In genomic region chr17:26575786-26576690, GRCm38 (mm10) we compare ENCODE assay signal across 14 mouse cellular contexts. TPM values are rescaled to one million over a fixed set of nuclear protein-coding genes. Genes with fewer than 3 reads are reported as not detected.
DNase-seq lines count a peak whose midpoint lies in the region; ATAC-seq and TF ChIP-seq lines count a peak whose summit lies in the region.
"Had no signal": no experiment of that assay in that cellular context is flagged by ENCODE, and none has a peak within 500 bp of the region (broad histone marks: within the 10 kb centered on the region; RNA-seq: fewer than 3 reads in every experiment).

No protein-coding gene starts in this region.

- H3K4me2 ChIP-seq in heart, embryonic 11.5 days = no peak overlapping the region
- peak overlapping the region; percentile 2; the same call in 1 of the 2 replicates for H3K4me2 ChIP-seq in liver, embryonic 12.5 days
- H3K4me2 ChIP-seq in liver, postnatal 0 days (ENCODE audit: low read depth, low read length) = no peak overlapping the region
- H3K4me2 ChIP-seq in kidney, embryonic 15.5 days = no peak overlapping the region
- H3K4me2 ChIP-seq: midbrain, embryonic 11.5 days; neural tube, embryonic 12.5 days; stomach, embryonic 15.5 days had no signal

- no peak for TF ChIP-seq EP300 in liver, postnatal 0 days (IDR thresholded peaks at IDR 0.05; ENCODE audit: low read depth)

- H3K4me3 ChIP-seq in heart, embryonic 11.5 days (ENCODE audit: low read depth, low read length) = no peak overlapping the region
- H3K4me3 ChIP-seq in liver, embryonic 12.5 days = no peak overlapping the region
- no peak overlapping the region for H3K4me3 ChIP-seq in liver, postnatal 0 days (ENCODE audit: low read depth, low read length)
- no peak overlapping the region for H3K4me3 ChIP-seq in cortical plate, adult 2 months (ENCODE audit: insufficient read depth, low read length)
- H3K4me3 ChIP-seq in olfactory bulb, adult 2 months (ENCODE audit: insufficient read depth, low read depth, low read length) = no peak overlapping the region
- H3K4me3 ChIP-seq in kidney, embryonic 15.5 days (replicated peaks) = no peak overlapping the region
- H3K4me3 ChIP-seq: forebrain, embryonic 10.5 days; neural tube, embryonic 12.5 days; stomach, embryonic 15.5 days had no signal

- WGBS in heart, embryonic 11.5 days (ENCODE audit: insufficient replicate concordance) = 68% methylated on average over 12 of the region's 12 CpGs
- WGBS in liver, embryonic 12.5 days (ENCODE audit: insufficient replicate concordance) = 56% methylated on average over 12 of the region's 12 CpGs
- 71% methylated on average over 12 of the region's 12 CpGs for WGBS in liver, postnatal 0 days (ENCODE audit: insufficient replicate concordance)
- 51% methylated on average over 12 of the region's 12 CpGs for WGBS in olfactory bulb, adult 2 months
- WGBS in kidney, embryonic 15.5 days = 80% methylated on average over 12 of the region's 12 CpGs

- no peak for TF ChIP-seq CTCF in liver, postnatal 0 days (IDR thresholded peaks at IDR 0.05; ENCODE audit: low read depth)
- TF ChIP-seq CTCF in cortical plate, adult 2 months (IDR thresholded peaks at IDR 0.05; ENCODE audit: extremely low read depth, insufficient read depth, low read length) = no peak
- no peak for TF ChIP-seq CTCF in olfactory bulb, adult 2 months (IDR thresholded peaks at IDR 0.05; ENCODE audit: insufficient read depth, low read depth, low read length)

- DNase-seq in heart, adult 8-10 months (ENCODE audit: low spot score) = no peak
- no peak for DNase-seq in liver, postnatal 0 days
- DNase-seq in cerebellum, adult 18-20 months = no peak
- DNase-seq: layer of hippocampus, adult 9-11 months had no signal

- H3K4me1 ChIP-seq in heart, embryonic 11.5 days (ENCODE audit: control insufficient read depth, insufficient read depth, low read length) = peaks cover 69% of the 10 kb centered on the region
- peaks cover 43% of the 10 kb centered on the region for H3K4me1 ChIP-seq in liver, embryonic 12.5 days
- peaks cover 17% of the 10 kb centered on the region for H3K4me1 ChIP-seq in liver, postnatal 0 days (ENCODE audit: insufficient read depth)
- H3K4me1 ChIP-seq in cortical plate, adult 2 months (ENCODE audit: control insufficient read depth, insufficient read depth, low read length) = peaks cover 30% of the 10 kb centered on the region
- H3K4me1 ChIP-seq in olfactory bulb, adult 2 months (ENCODE audit: control insufficient read depth, insufficient read depth, low read length) = peaks cover 46% of the 10 kb centered on the region
- peaks cover 25% of the 10 kb centered on the region for H3K4me1 ChIP-seq in kidney, embryonic 15.5 days
- H3K4me1 ChIP-seq: neural tube, embryonic 12.5 days had no signal

- ATAC-seq in heart, embryonic 11.5 days (replicated peaks; ENCODE audit: insufficient number of reproducible peaks, low FRiP score, low TSS enrichment) = no peak
- peak; percentile 78 for ATAC-seq in liver, embryonic 12.5 days
- ATAC-seq in liver, postnatal 0 days = no peak
- no peak; the same call in 1 of the 2 replicates for ATAC-seq in kidney, embryonic 15.5 days (replicated peaks; ENCODE audit: low FRiP score)

- peak; percentile 27; the same call in 1 of the 2 replicates for TF ChIP-seq POLR2A in cortical plate, adult 2 months (IDR thresholded peaks at IDR 0.05; ENCODE audit: extremely low read depth, insufficient read depth, low read length)
- no peak for TF ChIP-seq POLR2A in olfactory bulb, adult 2 months (IDR thresholded peaks at IDR 0.05; ENCODE audit: insufficient read depth, low read depth, low read length)

- H3K27me3 ChIP-seq in heart, embryonic 11.5 days (ENCODE audit: control insufficient read depth, insufficient read depth, low read length) = no peaks in the 10 kb centered on the region
- no peaks in the 10 kb centered on the region for H3K27me3 ChIP-seq in liver, embryonic 12.5 days (replicated peaks)
- H3K27me3 ChIP-seq in liver, postnatal 0 days (ENCODE audit: insufficient read depth, low read length) = no peaks in the 10 kb centered on the region
- no peaks in the 10 kb centered on the region for H3K27me3 ChIP-seq in kidney, embryonic 15.5 days
- H3K27me3 ChIP-seq: CH12.LX; neural tube, embryonic 12.5 days; stomach, embryonic 15.5 days had no signal

- H3K9me3 ChIP-seq in heart, embryonic 11.5 days (replicated peaks; ENCODE audit: control insufficient read depth, low read length) = no peaks in the 10 kb centered on the region
- H3K9me3 ChIP-seq in liver, embryonic 12.5 days (replicated peaks) = no peaks in the 10 kb centered on the region
- H3K9me3 ChIP-seq in liver, postnatal 0 days (ENCODE audit: low read length) = no peaks in the 10 kb centered on the region
- H3K9me3 ChIP-seq in kidney, embryonic 15.5 days (replicated peaks) = no peaks in the 10 kb centered on the region
- H3K9me3 ChIP-seq: forebrain, embryonic 10.5 days; neural tube, embryonic 12.5 days; stomach, embryonic 15.5 days had no signal

- H3K27ac ChIP-seq in heart, embryonic 11.5 days (ENCODE audit: low read depth, low read length) = no peak overlapping the region
- H3K27ac ChIP-seq in liver, embryonic 12.5 days = peak overlapping the region; percentile 47; the same call in 1 of the 2 replicates
- no peak overlapping the region for H3K27ac ChIP-seq in liver, postnatal 0 days (ENCODE audit: low read depth)
- peak overlapping the region; percentile 37 for H3K27ac ChIP-seq in cortical plate, adult 2 months (ENCODE audit: insufficient read depth, low read length)
- H3K27ac ChIP-seq in olfactory bulb, adult 2 months (ENCODE audit: insufficient read depth, low read depth, low read length) = peak overlapping the region; percentile 11; the same call in 1 of the 2 replicates
- no peak overlapping the region for H3K27ac ChIP-seq in kidney, embryonic 15.5 days
- H3K27ac ChIP-seq: forebrain, embryonic 10.5 days; neural tube, embryonic 12.5 days; stomach, embryonic 15.5 days had no signal

- 0 out of 2 replicates have a peak overlapping the region, but pooled peaks have one; percentile 1 for H3K9ac ChIP-seq in heart, embryonic 11.5 days (ENCODE audit: low read depth, low read length)
- 0 out of 2 replicates have a peak overlapping the region, but pooled peaks have one; percentile 7 for H3K9ac ChIP-seq in liver, embryonic 12.5 days
- H3K9ac ChIP-seq in liver, postnatal 0 days (replicated peaks) = no peak overlapping the region
- H3K9ac ChIP-seq in kidney, embryonic 15.5 days = no peak overlapping the region
- H3K9ac ChIP-seq: neural tube, embryonic 12.5 days; stomach, embryonic 15.5 days had no signal

- H3K36me3 ChIP-seq in heart, embryonic 11.5 days (ENCODE audit: control insufficient read depth, insufficient read depth, low read length) = no peaks in the 10 kb centered on the region; the same call in 1 of the 2 replicates
- H3K36me3 ChIP-seq in liver, embryonic 12.5 days = peaks cover 26% of the 10 kb centered on the region
- 0 out of 2 replicates have a peak, but pooled peaks cover 3% of the 10 kb centered on the region for H3K36me3 ChIP-seq in liver, postnatal 0 days (replicated peaks; ENCODE audit: insufficient read depth, low read length)
- peaks cover 37% of the 10 kb centered on the region for H3K36me3 ChIP-seq in kidney, embryonic 15.5 days

RNA-seq across cellular contexts. Expression of gene Dusp1, which starts 14.1 kb away (rescaled TPM):
- 30.0 and 33.9 TPM in 2 replicates for polyA plus RNA-seq in heart, embryonic 11.5 days (2014; fragmentation: Nextera tagmentation; extraction: Ambion mirVana)
- 10 to 100 TPM; 51.1 to 75.8 (median 59.4) TPM for total RNA-seq in heart, adult 8-10 months (2022)
- polyA plus RNA-seq in liver, embryonic 12.5 days (2016; fragmentation: Nextera tagmentation; extraction: Ambion mirVana) = 28.6 and 28.7 TPM in 2 replicates
- 13.4 and 14.2 TPM in 2 replicates for polyA plus RNA-seq in liver, postnatal 0 days (2015; fragmentation: Nextera tagmentation; extraction: Ambion mirVana)
- 51.0 and 71.1 TPM in 2 replicates for polyA plus RNA-seq in cortical plate, adult 2 months (2012; rRNA removed)
- polyA plus RNA-seq in olfactory bulb, adult 2 months (2012; ENCODE audit: insufficient read depth, insufficient read length, low replicate concordance, missing spikeins) = not detected in 2 replicates
- 23.1 and 24.8 TPM in 2 replicates for polyA plus RNA-seq in kidney, embryonic 15.5 days (2015; fragmentation: Nextera tagmentation; extraction: Ambion mirVana)

RNA-seq across cellular contexts. Expression of gene Ergic1, which starts 14.7 kb away (rescaled TPM):
- polyA plus RNA-seq in heart, embryonic 11.5 days (2014; fragmentation: Nextera tagmentation; extraction: Ambion mirVana) = 147 TPM in 2 replicates
- 10 to 100 TPM; 52.7 to 57.9 (median 55.4) TPM for total RNA-seq in heart, adult 8-10 months (2022)
- polyA plus RNA-seq in liver, embryonic 12.5 days (2016; fragmentation: Nextera tagmentation; extraction: Ambion mirVana) = 44.6 and 45.7 TPM in 2 replicates
- 34.4 and 35.0 TPM in 2 replicates for polyA plus RNA-seq in liver, postnatal 0 days (2015; fragmentation: Nextera tagmentation; extraction: Ambion mirVana)
- 140 and 143 TPM in 2 replicates for polyA plus RNA-seq in cortical plate, adult 2 months (2012; rRNA removed)
- polyA plus RNA-seq in olfactory bulb, adult 2 months (2012; ENCODE audit: insufficient read depth, insufficient read length, low replicate concordance, missing spikeins) = not detected in 2 replicates
- 124 and 131 TPM in 2 replicates for polyA plus RNA-seq in kidney, embryonic 15.5 days (2015; fragmentation: Nextera tagmentation; extraction: Ambion mirVana)

Comparison
In these comparisons a context has a peak if more than half of its experiments do, and no peak if none do; other contexts are left out.
1. H3K27ac ChIP-seq: peak in liver, embryonic 12.5 days (single experiment), cortical plate, adult 2 months (single experiment) and olfactory bulb, adult 2 months (single experiment); none in heart, embryonic 11.5 days (single experiment), liver, postnatal 0 days (single experiment) and kidney, embryonic 15.5 days (single experiment).
2. H3K9ac ChIP-seq: peak in heart, embryonic 11.5 days (single experiment) and liver, embryonic 12.5 days (single experiment); none in liver, postnatal 0 days (single experiment) and kidney, embryonic 15.5 days (single experiment).
3. RNA of gene Dusp1, which starts 14.1 kb away (polyA plus RNA-seq): 51.0 to 71.1 TPM in cortical plate, adult 2 months, 30.0 to 33.9 TPM in heart, embryonic 11.5 days, 28.6 to 28.7 TPM in liver, embryonic 12.5 days, 23.1 to 24.8 TPM in kidney, embryonic 15.5 days and 13.4 to 14.2 TPM in liver, postnatal 0 days; not detected in olfactory bulb, adult 2 months; every median in the first group is over 10 times any median in the second.